Comparison of ENCODE assay signal across 20 mouse cellular contexts in genomic region chr11:103399986-103400385, GRCm38 (mm10). TPM values are rescaled to one million over a fixed set of nuclear protein-coding genes. Genes with fewer than 3 reads are reported as not detected.
DNase-seq lines count a peak whose midpoint lies in the region; ATAC-seq and TF ChIP-seq lines count a peak whose summit lies in the region.
"Had no signal": no experiment of that assay in that cellular context is flagged by ENCODE, and none has a peak within 500 bp of the region (broad histone marks: within the 10 kb centered on the region; RNA-seq: fewer than 3 reads in every experiment).

No protein-coding gene starts in this region.

- no peaks in the 10 kb centered on the region for H3K27me3 ChIP-seq in liver, adult 2 months (ENCODE audit: control insufficient read depth, insufficient read depth, low read length)
- no peaks in the 10 kb centered on the region for H3K27me3 ChIP-seq in liver, embryonic 12.5 days (replicated peaks)
- H3K27me3 ChIP-seq in G1E (ENCODE audit: insufficient read depth, low read length), result no peaks in the 10 kb centered on the region
- H3K27me3 ChIP-seq: forebrain, embryonic 15.5 days; hindbrain, embryonic 13.5 days; lung, embryonic 15.5 days; neural tube, embryonic 13.5 days had no signal

- no peak for TF ChIP-seq CTCF in liver, adult 2 months (IDR thresholded peaks at IDR 0.05; ENCODE audit: low read depth, low read length)
- TF ChIP-seq CTCF in G1E (IDR thresholded peaks at IDR 0.05; ENCODE audit: low read depth, low read length), result no peak
- TF ChIP-seq CTCF in bone marrow macrophage, adult 2 months (IDR thresholded peaks at IDR 0.05; ENCODE audit: low read depth, low read length), result no peak

- H3K4me3 ChIP-seq in liver, adult 2 months (ENCODE audit: insufficient read depth, low read depth, low read length), result no peak overlapping the region
- no peak overlapping the region for H3K4me3 ChIP-seq in liver, embryonic 12.5 days
- no peak overlapping the region for H3K4me3 ChIP-seq in G1E (ENCODE audit: low read depth, low read length)
- H3K4me3 ChIP-seq in bone marrow macrophage, adult 2 months (ENCODE audit: insufficient read depth, low read length), result peak overlapping the region; percentile 44
- H3K4me3 ChIP-seq: forebrain, embryonic 15.5 days; hindbrain, embryonic 13.5 days; lung, embryonic 15.5 days; neural tube, embryonic 13.5 days had no signal

- intact Hi-C loops in heart, postnatal 36 days (cut with DNase I), result loop anchor here (1.0 to 10.0 kb wide), 3 partner anchors 40 to 515 kb away; partner anchors contain the start of genes Ccdc103, Eftud2 and Fam187a

- 13% methylated on average over 4 of the region's 4 CpGs for WGBS in liver, adult 2 months
- WGBS in liver, embryonic 12.5 days (ENCODE audit: insufficient replicate concordance), result 55% methylated on average over 4 of the region's 4 CpGs

- no peaks in the 10 kb centered on the region for H3K9me3 ChIP-seq in liver, embryonic 12.5 days (replicated peaks)
- H3K9me3 ChIP-seq in G1E (replicated peaks), result no peaks in the 10 kb centered on the region
- H3K9me3 ChIP-seq: forebrain, embryonic 15.5 days; hindbrain, embryonic 13.5 days; lung, embryonic 15.5 days; neural tube, embryonic 13.5 days had no signal

- H3K4me1 ChIP-seq in liver, adult 2 months (ENCODE audit: control insufficient read depth, insufficient read depth, low read length), result peaks cover 8% of the 10 kb centered on the region
- peaks cover 20% of the 10 kb centered on the region for H3K4me1 ChIP-seq in liver, embryonic 12.5 days
- peaks cover 51% of the 10 kb centered on the region for H3K4me1 ChIP-seq in G1E (ENCODE audit: insufficient read depth, low read depth, low read length)
- H3K4me1 ChIP-seq in bone marrow macrophage, adult 2 months (ENCODE audit: control insufficient read depth, insufficient read depth, low read length), result peaks cover 48% of the 10 kb centered on the region
- H3K4me1 ChIP-seq: forebrain, embryonic 15.5 days; hindbrain, embryonic 13.5 days; lung, embryonic 15.5 days; neural tube, embryonic 13.5 days had no signal

- ATAC-seq in liver, embryonic 12.5 days, result no peak
- peak; percentile 67 for ATAC-seq in G1E (ENCODE audit: extremely low read depth, insufficient number of reproducible peaks, low FRiP score, poor library complexity, severe bottlenecking)
- peak; percentile 82 for ATAC-seq in megakaryocyte, adult 5-6 weeks (ENCODE audit: poor library complexity, severe bottlenecking)
- ATAC-seq: forebrain, embryonic 15.5 days; intestine, postnatal 0 days had no signal

- DNase-seq in liver, adult 2 months (ENCODE audit: extremely low read depth, low read depth, low spot score), result peak; percentile 89
- peak; percentile 44 for DNase-seq in G1E (ENCODE audit: low spot score)
- DNase-seq in heart, postnatal 36 days, result no peak
- no peak for DNase-seq in thymus, postnatal 14 days
- DNase-seq in neural tube, embryonic 10.5 days (ENCODE audit: extremely low spot score, low spot score), result no peak
- DNase-seq: B cell, adult 2 months; cerebellum, adult 9-10 months; kidney, postnatal 10 days; layer of hippocampus, postnatal 36 days; midbrain, embryonic 14.5 days; right cerebral cortex, postnatal 4 days; thymus, adult 18-20 months had no signal

- peaks cover 5% of the 10 kb centered on the region; the same call in 1 of the 2 replicates for H3K79me2 ChIP-seq in liver, adult 2 months (ENCODE audit: control insufficient read depth, insufficient read depth, low read length)

- peaks cover 14% of the 10 kb centered on the region; the same call in 1 of the 2 replicates for H3K36me3 ChIP-seq in liver, adult 2 months (ENCODE audit: control insufficient read depth, insufficient read depth, low read length)
- peaks cover 61% of the 10 kb centered on the region for H3K36me3 ChIP-seq in liver, embryonic 12.5 days
- peaks cover 84% of the 10 kb centered on the region for H3K36me3 ChIP-seq in G1E (replicated peaks)

- no peak overlapping the region for H3K4me2 ChIP-seq in liver, embryonic 12.5 days
- H3K4me2 ChIP-seq: forebrain, embryonic 15.5 days; hindbrain, embryonic 13.5 days; lung, embryonic 15.5 days; neural tube, embryonic 13.5 days had no signal

- H3K9ac ChIP-seq in liver, adult 2 months (ENCODE audit: low read depth, low read length), result no peak overlapping the region
- H3K9ac ChIP-seq in liver, embryonic 12.5 days, result no peak overlapping the region
- H3K9ac ChIP-seq: forebrain, embryonic 15.5 days; hindbrain, embryonic 13.5 days; lung, embryonic 15.5 days; neural tube, embryonic 13.5 days had no signal

- no peak for TF ChIP-seq POLR2A in liver, adult 2 months (IDR thresholded peaks at IDR 0.05; ENCODE audit: extremely low read depth, insufficient read depth, low read length)
- TF ChIP-seq POLR2A in bone marrow macrophage, adult 2 months (IDR thresholded peaks at IDR 0.05; ENCODE audit: borderline replicate concordance, low read depth, low read length), result no peak

- peak overlapping the region; percentile 88 for H3K27ac ChIP-seq in liver, adult 2 months (replicated peaks; ENCODE audit: insufficient read depth, low read depth, low read length)
- H3K27ac ChIP-seq in liver, embryonic 12.5 days, result no peak overlapping the region
- H3K27ac ChIP-seq in bone marrow macrophage, adult 2 months (ENCODE audit: insufficient read depth, low read depth, low read length), result peak overlapping the region; percentile 100
- H3K27ac ChIP-seq: forebrain, embryonic 15.5 days; hindbrain, embryonic 13.5 days; lung, embryonic 15.5 days; neural tube, embryonic 13.5 days had no signal

RNA-seq across cellular contexts. Expression of gene Plekhm1, which starts 12.5 kb away (rescaled TPM):
- total RNA-seq in liver, adult 2 months (2014; rRNA removed), result 3.5 and 6.0 TPM in 2 replicates
- 8.0 and 9.8 TPM in 2 replicates for polyA plus RNA-seq in liver, adult 2 months (2012; rRNA removed)
- 5.2 and 5.3 TPM in 2 replicates for polyA plus RNA-seq in liver, embryonic 12.5 days (2016; fragmentation: Nextera tagmentation; extraction: Ambion mirVana)
- total RNA-seq in G1E (2014; fragmentation: Nextera tagmentation), result 27.1 and 35.1 TPM in 2 replicates
- 8.9 and 9.4 TPM in 2 replicates for total RNA-seq in G1E (2017)
- polyA plus RNA-seq in G1E (2012), result 11.7 and 12.0 TPM in 2 replicates
- polyA plus RNA-seq in bone marrow macrophage, adult 2 months (2012; ENCODE audit: insufficient read depth, insufficient read length, missing spikeins), result 65.5 and 75.0 TPM in 2 replicates
- total RNA-seq in megakaryocyte, adult 5-6 weeks (2015), result 28.4 and 29.4 TPM in 2 replicates
- total RNA-seq in megakaryocyte, adult 5-6 weeks (2017), result 8.3 and 12.7 TPM in 2 replicates
- 10 to 100 TPM; 11.9 to 12.9 TPM for total RNA-seq in heart, postnatal 36 days (2021)

RNA-seq across cellular contexts. Expression of gene Arhgap27, which starts 36.5 kb away (rescaled TPM):
- 0.55 and 1.2 TPM in 2 replicates for total RNA-seq in liver, adult 2 months (2014; rRNA removed)
- 1.6 and 3.0 TPM in 2 replicates for polyA plus RNA-seq in liver, adult 2 months (2012; rRNA removed)
- 2.7 and 4.0 TPM in 2 replicates for polyA plus RNA-seq in liver, embryonic 12.5 days (2016; fragmentation: Nextera tagmentation; extraction: Ambion mirVana)
- 5.2 and 8.0 TPM in 2 replicates for total RNA-seq in G1E (2014; fragmentation: Nextera tagmentation)
- 11.2 and 12.6 TPM in 2 replicates for total RNA-seq in G1E (2017)
- 11.5 and 13.2 TPM in 2 replicates for polyA plus RNA-seq in G1E (2012)
- polyA plus RNA-seq in bone marrow macrophage, adult 2 months (2012; ENCODE audit: insufficient read depth, insufficient read length, missing spikeins), result 23.8 and 24.6 TPM in 2 replicates
- total RNA-seq in megakaryocyte, adult 5-6 weeks (2015), result 20.1 and 20.5 TPM in 2 replicates
- total RNA-seq in megakaryocyte, adult 5-6 weeks (2017), result 20.1 and 21.9 TPM in 2 replicates
- 10 to 100 TPM; 16.3 to 17.6 TPM for total RNA-seq in heart, postnatal 36 days (2021)

Comparison
In these comparisons a context has a peak if more than half of its experiments do, and no peak if none do; other contexts are left out.
1. DNase-seq: peak in liver, adult 2 months (single experiment) and G1E (single experiment); none in heart, postnatal 36 days (0 of 2), thymus, postnatal 14 days (single experiment) and neural tube, embryonic 10.5 days (single experiment).